Mouse (Mus musculus) frontal cortex, postnatal 10 days (tissue): ENCODE measurements around the gene Gm20388.
A peak's percentile ranks its signal among the peaks of the same experiment; 100 is the strongest.

Experiments
- DNase-seq, 2 experiments: peaks; one replicate each; pipeline ENCODE4 v3.0.0; 2022; ENCODE audit warnings: low spot score in 2 of 2, mixed read lengths in 1 of 2

The Gm20388 gene

DNA sequence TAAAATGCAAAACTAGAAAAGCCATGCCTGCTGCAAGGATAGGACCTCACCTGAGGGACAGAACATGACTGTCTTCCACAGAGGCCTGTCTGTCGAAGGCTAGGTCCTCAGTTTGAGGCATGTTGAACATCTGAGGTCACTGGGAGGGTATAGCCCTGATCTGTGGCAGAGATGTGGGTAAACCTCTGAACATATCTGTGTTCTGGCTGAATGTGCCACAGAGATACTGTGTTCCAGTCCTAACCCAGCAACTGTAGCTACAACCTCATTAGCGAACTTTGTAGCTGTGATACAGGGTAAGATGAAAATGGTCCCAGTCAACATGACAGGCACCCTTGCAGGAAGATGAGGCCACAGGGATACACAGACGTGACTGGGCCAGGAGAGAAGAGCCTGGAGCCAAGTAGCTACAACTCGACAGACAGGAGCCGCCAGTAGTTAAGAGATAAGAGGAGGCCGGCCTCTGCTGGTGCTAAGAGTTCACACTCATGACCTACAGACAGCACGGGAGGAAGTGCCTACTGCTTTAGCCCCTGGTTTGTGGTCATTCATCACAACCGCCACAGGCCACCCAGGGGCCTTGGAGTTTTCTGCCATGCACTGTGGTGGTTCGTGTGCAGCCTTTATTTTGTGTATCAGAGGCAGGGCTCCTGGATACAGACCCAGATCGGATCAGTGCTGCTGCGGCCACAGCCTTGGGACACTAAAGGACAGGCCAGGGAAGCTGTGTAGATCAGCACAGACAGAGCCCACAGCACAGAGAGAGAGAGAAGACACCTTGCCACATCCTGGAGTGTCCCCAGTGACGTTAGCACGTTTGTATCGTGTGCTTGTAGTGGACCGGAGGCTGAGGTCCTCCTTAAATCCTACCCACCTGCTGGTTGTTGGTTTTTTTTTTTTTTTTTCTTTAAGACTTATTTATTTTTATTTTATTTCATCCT lies 2439.0 kb downstream of the Gm20388 start:
- no peak for DNase-seq

DNA sequence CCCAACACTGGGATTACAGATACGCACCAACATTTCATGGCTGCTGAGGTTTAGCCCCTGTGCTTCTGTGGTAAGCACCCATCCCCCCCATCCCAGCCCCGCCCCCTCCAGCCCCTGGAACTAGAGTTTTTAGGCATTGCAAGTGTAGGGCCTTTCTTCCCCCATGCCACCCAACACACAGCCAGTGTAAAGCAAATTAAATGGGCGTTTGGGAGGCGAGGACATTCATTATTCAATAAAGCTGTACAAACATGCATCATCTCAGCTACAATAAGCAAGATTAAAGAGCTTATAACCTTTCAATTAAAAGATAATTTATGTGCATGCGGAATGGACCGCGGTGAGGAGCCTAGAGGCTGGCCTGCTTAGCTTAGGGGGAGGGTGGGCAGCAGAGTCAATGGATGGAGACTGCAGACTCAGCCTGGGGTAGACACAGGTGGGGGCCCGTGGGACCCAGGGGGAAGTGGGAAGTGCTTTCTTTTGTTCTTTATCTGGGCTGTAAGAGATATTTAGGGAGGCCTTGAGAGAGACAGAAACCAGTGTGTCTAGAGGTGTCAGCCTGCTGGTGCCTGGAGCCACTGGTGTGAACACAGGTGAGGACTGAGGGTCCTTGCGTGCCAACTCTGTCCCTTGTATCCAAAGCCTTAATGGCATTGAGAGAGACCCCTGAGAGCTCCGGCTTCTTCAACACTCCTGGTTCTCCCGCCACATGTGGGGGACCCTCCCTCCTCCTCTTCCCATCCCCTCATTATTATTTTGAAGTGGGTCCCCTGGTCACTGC lies 2439.9 kb downstream of the Gm20388 start:
- DNase-seq, result no peak

DNA sequence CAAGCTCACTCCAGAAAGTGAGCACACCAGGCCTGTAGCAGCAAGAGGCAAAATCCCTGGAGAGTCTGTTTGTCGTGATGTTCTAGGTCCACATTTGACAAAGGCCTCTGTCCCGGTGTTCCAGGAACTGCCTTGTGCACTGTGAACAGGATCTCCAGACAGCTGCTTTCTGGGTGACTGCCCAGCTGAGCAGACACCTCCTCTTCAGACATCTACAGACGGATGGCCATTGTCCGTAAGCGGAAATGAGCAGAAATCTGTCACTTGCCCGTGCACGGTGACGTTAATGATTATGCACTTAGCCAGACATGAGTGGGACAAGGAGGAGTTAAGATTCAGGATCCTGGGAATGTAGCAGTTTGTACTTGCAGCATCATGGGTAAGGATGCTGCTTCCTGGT lies 2443.5 kb downstream of the Gm20388 start:
- DNase-seq, result no peak

DNA sequence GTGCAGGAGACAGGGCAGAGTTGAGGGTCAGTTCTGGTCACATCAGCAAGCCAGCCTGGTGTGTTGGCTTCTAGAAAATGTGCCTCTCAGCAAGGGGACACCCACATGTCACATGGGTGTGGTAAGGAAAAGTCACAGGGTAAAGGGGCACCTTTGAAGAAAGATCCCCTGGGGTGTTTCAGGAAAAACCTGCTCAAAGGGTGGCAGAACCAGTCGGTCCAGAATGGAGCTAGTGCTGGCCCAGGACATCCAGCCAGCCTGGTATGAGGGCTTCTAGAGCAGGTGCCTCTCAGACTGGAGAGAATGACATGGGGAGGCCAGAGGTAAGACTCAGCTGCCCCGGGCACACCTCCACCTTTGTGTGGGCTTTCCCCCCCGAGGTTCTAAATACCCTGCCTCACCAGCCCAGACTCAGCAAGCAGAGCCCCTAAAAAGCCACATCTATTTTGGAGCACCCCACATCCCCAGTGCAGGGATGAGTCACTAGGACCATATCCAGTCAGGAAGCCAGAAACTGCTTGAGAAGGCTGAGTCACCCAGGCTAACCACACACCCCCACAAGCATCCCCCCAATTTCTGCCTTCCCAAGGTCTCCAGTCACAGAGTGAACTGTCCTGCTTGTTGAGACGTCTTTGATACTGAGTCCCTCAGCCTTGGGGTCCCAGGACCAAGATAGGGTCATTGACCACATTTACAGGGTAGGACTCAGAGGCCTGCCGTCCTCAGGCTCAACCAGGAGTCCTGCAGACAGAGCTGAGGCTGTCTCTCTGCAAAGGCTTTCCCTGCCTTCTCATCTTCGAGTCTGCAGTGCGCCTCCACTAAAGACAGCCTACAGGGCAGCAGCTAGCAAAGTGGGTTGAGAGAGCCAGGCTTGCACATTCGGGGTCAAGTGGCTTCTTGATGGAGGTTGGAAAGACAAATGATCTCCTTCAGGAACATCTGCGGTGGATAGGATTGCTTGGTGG lies 2445.3 kb downstream of the Gm20388 start:
- no peak for DNase-seq

DNA sequence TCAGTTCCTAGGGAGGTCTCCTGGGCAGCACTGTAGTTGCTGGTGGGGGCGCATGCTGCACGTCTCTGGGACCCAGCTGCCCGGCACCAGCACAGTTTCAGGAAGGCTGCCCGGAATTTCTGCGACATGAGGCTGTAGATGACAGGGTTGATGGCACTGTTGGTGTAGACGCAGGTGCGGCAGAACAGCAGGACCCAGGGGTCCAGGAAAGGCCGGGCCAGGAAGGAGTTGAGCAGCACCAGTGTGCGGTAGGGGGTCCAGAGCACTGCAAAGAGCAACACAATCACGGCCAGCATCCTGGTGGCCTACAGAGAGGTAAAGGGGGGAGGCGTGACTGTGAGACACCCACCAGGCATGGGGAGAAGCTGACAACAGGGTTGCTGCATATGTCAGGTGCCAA lies 2446.6 kb downstream of the Gm20388 start:
- no peak for DNase-seq

DNA sequence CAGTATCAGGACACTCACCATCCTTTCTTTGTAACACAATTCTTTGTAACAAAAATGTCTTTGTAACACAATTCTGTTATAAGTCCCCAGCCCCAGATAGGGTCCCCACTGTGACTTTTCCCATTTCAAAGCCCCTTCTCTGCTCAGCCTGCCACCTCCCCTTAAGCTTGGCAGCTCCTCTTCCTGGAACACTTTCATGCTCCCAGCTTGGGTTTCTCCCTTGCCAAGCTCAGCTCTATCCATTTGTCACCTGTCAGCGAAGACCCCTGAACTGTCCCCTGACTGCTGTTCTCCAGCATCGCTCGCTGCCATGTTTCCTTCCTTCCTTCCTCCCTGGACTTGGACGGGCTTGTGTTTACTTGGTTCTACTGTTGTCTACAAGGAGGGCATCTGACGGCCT lies 2447.0 kb downstream of the Gm20388 start:
- no peak for DNase-seq

DNA sequence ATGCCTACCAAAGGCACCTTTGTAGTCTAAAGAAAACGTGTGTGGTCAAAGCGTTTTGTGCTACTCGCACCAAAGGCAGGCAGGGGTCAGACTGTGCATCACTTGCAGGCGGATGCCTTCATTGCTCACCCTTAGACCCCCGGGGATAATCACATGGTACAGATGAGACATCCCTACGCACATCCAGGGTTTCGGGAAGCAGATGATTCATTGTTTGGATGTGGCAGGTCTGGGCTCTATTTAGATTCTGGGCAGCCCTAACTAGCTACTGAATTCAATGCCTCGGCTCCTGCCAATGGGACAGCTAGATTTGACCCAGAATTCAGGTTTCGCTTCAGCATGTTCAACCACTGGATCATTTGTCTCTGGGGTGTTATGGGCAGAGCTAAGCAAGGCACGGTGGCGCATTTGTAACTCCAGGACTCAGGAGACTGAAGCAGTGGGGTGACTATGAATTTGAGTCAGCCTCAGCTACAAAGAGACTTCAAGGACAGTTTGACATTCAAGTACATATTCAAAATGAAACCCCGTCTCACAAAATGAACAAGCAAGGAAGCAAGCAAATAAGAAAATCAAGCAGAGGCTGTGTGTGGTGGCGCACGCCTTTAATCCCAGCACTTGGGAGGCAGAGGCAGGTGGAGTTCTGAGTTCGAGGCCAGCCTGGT lies 2448.6 kb downstream of the Gm20388 start:
- no peak for DNase-seq

DNA sequence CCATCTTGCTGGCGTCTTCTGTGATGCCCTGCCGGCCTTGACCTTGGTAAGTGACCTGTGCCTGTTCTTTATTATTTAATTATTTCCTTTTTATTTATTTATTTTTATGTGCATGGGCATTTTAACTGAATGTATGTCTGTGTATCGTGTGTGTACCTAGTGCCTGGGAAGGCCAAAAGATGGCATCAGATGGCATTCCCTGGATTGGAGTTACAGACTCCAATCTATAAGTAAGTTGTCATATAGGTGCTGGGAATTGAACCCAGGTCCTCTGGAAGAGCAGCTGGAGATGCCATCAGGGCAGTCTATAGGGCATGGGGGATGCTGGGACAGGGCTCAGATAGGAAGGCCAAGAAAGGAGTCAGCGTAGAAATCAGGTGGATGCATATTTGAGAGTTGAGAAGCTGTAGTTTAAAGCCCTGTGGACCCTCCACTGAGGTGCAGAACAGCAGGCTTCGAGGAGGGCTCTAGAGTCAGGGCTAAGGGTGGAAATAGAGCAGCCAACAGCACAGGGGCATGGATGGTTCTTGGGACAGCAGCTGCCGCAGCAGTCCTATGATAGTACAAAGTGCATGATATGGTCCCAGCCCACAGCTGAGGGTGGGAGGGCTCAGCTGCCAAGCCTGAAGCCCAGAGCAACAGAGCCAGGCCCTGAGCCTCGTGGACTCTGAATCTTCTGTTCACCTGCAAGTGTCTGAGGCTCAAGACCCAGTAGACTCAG lies 2450.2 kb downstream of the Gm20388 start, which contains the start of gene Trhr2:
Trhr2 (minus strand) TSS at position 51 of the 721 bp plus-strand sequence.
- DNase-seq, result no peak

DNA sequence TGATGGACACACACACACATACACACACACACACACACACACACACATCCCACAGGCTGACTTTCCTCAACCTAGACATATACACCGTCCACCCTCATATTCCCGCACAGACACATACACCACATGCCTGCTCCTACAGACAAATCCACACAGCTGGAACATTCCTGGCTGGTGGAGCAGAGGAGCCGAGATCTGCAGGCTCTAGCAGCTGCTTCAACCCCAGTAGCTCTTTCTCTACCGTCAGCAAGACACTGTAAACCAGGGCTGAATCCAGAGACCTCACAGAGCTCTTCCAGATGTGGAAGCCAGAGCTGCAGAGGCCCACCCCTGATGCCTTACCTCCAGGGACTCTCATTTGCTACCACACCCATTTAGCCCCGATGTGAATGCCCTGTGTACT lies 2451.6 kb downstream of the Gm20388 start:
- DNase-seq, result no peak

DNA sequence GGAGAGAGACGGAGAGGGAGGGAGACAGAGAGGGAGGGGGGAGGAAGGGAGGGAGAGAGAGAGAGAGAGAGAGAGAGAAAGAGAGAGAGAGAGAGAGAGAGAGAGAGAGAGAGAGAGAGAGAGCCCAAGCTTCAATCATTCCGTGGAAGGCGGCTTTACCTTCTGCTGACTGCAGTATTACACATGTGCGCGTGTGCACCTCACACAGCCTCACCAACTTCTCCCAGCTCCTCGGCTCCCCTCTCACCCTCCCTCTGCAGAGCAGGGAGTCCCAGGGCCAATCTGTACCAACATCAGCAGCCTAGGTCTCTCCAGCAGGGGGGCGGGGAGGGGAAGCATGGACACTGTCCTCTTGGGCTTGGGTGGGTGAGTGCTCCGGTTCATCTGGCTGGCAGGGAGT lies 2452.3 kb downstream of the Gm20388 start:
- no peak for DNase-seq

DNA sequence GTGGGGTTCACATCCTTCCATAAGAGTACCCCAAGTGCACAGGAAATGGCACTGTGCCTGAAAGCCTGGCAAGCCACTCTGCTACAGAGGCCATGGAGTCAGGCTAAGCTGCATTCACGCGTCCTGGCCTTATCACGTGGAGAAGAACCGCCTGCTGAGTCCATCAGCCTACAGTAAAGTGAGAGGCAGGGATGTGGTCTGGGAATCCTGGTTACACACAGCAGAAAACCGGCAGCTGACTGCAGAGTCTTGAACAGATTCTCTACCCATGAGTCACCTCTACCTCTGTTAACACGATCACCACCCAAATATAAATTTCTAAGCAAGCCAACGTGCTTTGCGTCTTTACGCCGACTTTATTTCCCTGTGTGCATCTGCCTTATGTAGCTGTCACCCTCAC lies 2457.9 kb downstream of the Gm20388 start:
- no peak for DNase-seq

DNA sequence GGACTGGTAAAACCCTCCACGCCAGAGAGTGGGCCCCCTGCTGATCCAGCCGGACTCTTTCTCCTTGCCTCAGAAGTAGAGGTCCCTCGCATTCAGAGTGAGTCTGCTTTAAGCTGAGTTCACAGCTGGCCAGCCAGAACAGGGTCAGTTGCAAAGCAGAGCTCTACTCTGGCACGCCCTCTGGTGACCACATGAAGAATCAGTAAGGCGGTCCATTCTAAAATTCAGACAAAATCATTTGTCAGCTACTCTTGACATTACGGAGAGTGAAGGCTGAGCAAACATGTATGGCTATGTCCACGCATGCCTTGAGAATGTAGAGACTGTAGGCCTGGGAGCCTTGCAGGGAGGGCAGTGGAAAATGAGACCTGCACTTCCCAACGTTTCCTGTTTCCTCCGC lies 2459.0 kb downstream of the Gm20388 start:
- DNase-seq, result peak in 1 of 2 experiments; percentile 51

DNA sequence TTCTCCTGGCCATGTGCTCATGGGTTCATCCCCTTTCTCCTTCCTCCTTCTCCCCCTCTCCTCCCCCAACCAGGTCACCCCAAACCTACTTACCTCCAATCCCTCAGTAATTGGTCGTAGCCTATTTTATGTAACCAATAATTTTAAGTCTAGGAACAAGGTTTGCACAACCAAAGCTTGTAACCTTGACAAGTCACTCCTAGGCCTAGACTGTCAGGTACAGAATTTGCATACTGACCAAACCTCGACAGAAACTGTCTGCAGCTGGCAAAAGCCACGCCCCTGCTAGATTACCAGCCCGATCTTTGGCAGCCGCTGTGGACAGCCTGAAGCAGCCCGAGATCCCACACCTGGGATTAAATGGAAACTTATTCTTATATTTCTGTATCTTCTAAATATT lies 2461.1 kb downstream of the Gm20388 start:
- DNase-seq, result no peak

DNA sequence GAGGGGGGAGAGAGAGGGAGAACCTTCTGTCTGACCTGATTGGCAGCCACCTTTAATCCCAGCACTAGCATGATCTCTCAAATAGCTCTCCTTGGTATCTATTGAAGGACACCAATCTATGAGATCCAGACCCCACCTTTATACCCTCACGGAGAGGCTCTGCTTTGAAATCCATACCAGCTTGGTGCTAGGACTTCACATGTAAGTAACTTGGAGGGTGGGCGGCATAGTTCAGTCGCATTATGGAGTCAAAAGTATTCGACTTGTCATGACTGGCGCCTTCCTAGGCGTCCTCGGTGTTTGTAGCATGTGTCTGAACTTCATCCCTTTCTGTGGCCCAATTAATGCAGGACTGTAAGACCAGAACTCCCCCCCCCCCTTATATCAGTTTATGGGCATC lies 2464.7 kb downstream of the Gm20388 start:
- no peak for DNase-seq

DNA sequence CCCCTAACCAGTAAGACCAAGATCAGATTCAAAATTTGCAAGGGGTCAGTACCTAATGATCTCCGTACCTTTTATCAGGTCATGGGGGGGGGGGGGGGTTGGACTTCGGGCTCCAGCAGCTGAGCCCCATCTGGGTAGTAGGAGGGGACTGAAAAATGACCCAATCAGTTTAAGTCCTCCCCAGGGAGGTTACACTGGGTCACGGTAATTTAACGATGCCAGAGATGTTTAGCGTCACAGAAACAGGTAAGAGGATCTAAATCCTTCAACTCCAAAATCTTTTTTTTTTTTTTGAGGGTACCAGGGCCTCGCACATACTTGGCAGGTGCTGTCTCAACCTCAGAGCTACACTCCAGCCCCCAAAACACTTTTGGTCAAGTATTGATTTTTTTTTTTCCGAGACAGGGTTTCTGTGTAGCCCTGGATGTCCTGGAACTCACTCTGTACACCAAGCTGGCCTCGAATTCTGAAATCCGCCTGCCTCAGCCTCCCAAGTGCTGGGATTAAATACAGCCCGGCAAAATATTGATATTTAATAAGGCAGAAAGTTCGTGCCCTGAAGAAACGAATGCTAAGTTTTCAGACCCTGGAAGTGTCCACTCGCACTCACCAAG lies 2465.2 kb downstream of the Gm20388 start:
- no peak for DNase-seq

DNA sequence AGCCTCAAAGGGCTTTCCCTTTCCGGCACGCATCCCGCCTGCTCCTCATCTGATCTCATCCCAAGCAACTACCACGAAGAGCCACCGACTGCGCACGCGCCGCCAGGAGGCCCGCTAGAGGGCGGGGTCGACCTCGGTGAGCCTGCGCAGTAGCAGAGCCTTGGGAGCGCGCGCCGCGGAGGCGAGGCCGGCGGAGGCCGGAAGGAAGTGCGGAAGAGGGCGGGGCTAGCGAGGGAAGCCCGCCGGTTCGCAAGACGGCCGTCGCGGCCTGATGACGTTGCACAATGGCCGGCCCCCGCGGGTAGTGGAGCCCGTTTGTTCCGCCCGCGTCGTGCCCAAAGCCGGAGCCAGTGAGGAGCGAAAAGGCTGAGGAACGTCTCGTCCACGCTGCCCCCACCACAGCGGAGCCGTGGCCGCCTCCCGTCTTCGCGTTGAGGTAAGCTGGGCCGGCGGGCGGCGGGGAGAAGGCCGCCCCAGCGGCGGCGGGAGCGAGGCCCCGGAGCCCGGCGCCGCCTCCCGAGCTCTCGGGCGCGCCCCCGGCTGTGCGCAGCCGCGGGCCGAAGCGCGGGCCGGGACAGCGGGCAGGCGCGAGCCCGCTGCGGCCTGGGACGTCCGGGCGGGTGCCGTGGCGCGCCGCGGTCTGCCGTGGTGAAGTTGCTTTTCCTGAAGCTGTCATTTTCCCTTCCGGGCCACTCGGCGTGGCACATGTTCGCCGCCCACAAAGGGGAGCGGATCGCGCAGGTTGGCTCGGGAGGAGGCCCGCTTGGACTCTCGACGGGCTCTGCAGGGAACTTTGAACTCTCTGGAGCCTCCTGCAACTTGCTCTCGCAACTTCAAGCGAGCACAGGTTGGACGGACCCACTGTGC lies 2466.0 kb downstream of the Gm20388 start, which contains the start of gene Zc3h18:
Zc3h18 (plus strand) TSS at position 245 of the 867 bp plus-strand sequence.
- peak; percentile 99 to 100 for DNase-seq

DNA sequence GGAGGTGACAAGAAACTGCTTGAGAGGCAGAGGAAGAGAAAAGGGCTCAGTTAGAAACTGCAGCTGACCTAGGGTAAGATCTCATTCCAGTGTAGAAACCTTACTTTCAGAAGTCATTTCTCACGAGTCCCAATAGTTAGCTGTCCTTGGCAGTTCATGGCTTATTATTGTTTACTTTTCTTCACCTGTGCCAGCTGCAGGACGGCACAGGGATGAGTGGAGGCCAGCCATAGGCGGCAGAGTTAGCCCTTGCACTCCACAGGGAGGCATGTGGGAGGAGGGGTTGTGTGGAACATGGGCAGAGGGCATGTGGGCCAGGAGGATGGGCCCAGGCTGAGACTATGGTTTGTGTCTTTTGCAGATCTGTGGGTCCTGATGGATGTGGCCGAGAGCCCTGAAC lies 2472.4 kb downstream of the Gm20388 start:
- DNase-seq, result no peak

DNA sequence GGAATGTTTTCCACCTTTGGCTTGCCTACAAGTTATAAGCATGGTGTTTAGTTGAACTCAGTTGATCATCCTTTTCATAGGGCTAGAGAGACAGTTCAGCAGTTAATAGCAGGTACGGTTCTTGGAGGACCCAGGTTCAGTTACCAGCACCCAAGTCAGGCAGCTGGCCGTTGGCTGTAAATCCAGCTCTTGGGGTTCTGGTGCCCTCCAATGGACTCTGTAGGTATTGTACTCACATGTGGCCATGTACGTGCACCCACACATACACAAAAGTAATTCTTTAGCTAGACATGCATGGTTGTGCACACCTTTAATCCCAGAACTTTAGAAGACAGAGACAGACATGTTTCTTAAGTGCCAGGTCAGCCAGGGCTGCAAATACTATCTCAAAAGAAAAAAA lies 2478.7 kb downstream of the Gm20388 start:
- no peak for DNase-seq

DNA sequence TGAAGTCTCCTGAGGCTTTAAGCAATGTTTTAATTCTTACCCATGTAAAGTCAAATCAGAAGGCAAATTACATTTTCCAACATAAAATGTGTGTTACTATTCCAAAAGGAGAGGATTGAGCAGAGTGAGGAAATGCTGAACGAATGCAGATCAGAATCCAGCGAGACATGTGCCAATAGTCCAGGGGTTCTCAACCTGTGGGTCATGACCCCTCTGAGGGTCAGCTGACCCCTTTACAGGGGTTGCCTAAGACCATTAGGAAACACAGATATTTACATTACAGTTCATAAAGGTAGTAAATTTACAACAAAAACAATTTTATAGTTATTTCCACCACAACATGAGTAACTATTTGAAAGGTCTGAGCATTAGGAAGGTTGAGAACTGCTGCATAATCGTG lies 2480.1 kb downstream of the Gm20388 start:
- no peak for DNase-seq
